In genomic region chr2:50888992-50889391, GRCm38 (mm10) we compare ENCODE assay signal across 26 mouse cellular contexts.
DNase-seq lines count a peak whose midpoint lies in the region; ATAC-seq and TF ChIP-seq lines count a peak whose summit lies in the region.
"Had no signal": no experiment of that assay in that cellular context is flagged by ENCODE, and none has a peak within 500 bp of the region (broad histone marks: within the 10 kb centered on the region; RNA-seq: fewer than 3 reads in every experiment).

No protein-coding gene starts in this region.

- H3K36me3 ChIP-seq in hindbrain, embryonic 16.5 days (ENCODE audit: control insufficient read depth, insufficient read depth, low read length) = no peaks in the 10 kb centered on the region
- H3K36me3 ChIP-seq in hindbrain, embryonic 10.5 days = no peaks in the 10 kb centered on the region
- no peaks in the 10 kb centered on the region for H3K36me3 ChIP-seq in embryonic facial prominence, embryonic 14.5 days (ENCODE audit: control insufficient read depth, insufficient read depth, low read length)
- H3K36me3 ChIP-seq in forebrain, postnatal 0 days (ENCODE audit: insufficient read depth) = no peaks in the 10 kb centered on the region
- H3K36me3 ChIP-seq in thymus, adult 2 months (ENCODE audit: control insufficient read depth, insufficient read depth, low read length) = no peaks in the 10 kb centered on the region
- H3K36me3 ChIP-seq: G1E; liver, embryonic 15.5 days had no signal

- no peaks in the 10 kb centered on the region; the same call in 1 of the 2 replicates for H3K4me1 ChIP-seq in hindbrain, embryonic 16.5 days (ENCODE audit: control insufficient read depth, insufficient read depth, low read depth, low read length)
- peaks cover 5% of the 10 kb centered on the region for H3K4me1 ChIP-seq in hindbrain, embryonic 10.5 days (replicated peaks)
- H3K4me1 ChIP-seq in embryonic facial prominence, embryonic 14.5 days (ENCODE audit: control insufficient read depth, insufficient read depth, low read length) = peaks cover 17% of the 10 kb centered on the region
- no peaks in the 10 kb centered on the region for H3K4me1 ChIP-seq in forebrain, postnatal 0 days (ENCODE audit: insufficient read depth)
- H3K4me1 ChIP-seq in thymus, adult 2 months (replicated peaks; ENCODE audit: control insufficient read depth, insufficient read depth, low read length) = no peaks in the 10 kb centered on the region; the same call in 1 of the 2 replicates
- H3K4me1 ChIP-seq: liver, embryonic 15.5 days had no signal

- no peak for TF ChIP-seq CTCF in brain, embryonic 14.5 days (IDR thresholded peaks at IDR 0.05; ENCODE audit: borderline replicate concordance, extremely low read depth, insufficient read depth, insufficient read length)
- TF ChIP-seq CTCF in forebrain, postnatal 0 days (IDR thresholded peaks at IDR 0.05; ENCODE audit: low read depth) = no peak
- no peak for TF ChIP-seq CTCF in thymus, adult 2 months (IDR thresholded peaks at IDR 0.05; ENCODE audit: borderline replicate concordance, control insufficient read depth, extremely low read depth, insufficient read depth, low read length, poor library complexity)

- no peak overlapping the region for H3K4me2 ChIP-seq in hindbrain, embryonic 16.5 days (ENCODE audit: low read length)
- no peak overlapping the region for H3K4me2 ChIP-seq in embryonic facial prominence, embryonic 14.5 days (ENCODE audit: low read depth, low read length)
- H3K4me2 ChIP-seq in forebrain, postnatal 0 days (ENCODE audit: low read depth) = no peak overlapping the region
- H3K4me2 ChIP-seq: liver, embryonic 15.5 days had no signal

- peak; percentile 42; the same call in 1 of the 2 replicates for ATAC-seq in hindbrain, embryonic 16.5 days
- ATAC-seq in embryonic facial prominence, embryonic 14.5 days (ENCODE audit: low read depth) = no peak
- ATAC-seq in forebrain, postnatal 0 days = peak; percentile 43; the same call in 1 of the 2 replicates
- ATAC-seq: inflammation-experienced regulatory T-cells, adult 6 months; Patski had no signal

- 51% methylated on average over 5 of the region's 5 CpGs for WGBS in hindbrain, embryonic 16.5 days
- WGBS in hindbrain, embryonic 10.5 days = 84% methylated on average over 5 of the region's 5 CpGs
- 42% methylated on average over 5 of the region's 5 CpGs for WGBS in embryonic facial prominence, embryonic 14.5 days
- 23% methylated on average over 5 of the region's 5 CpGs for WGBS in forebrain, postnatal 0 days
- 93% methylated on average over 5 of the region's 5 CpGs for WGBS in thymus, adult 2 months

- no peaks in the 10 kb centered on the region for H3K9me3 ChIP-seq in hindbrain, embryonic 16.5 days (ENCODE audit: control insufficient read depth, low read length)
- H3K9me3 ChIP-seq in hindbrain, embryonic 10.5 days = no peaks in the 10 kb centered on the region
- H3K9me3 ChIP-seq in embryonic facial prominence, embryonic 14.5 days (ENCODE audit: control insufficient read depth, low read length) = no peaks in the 10 kb centered on the region
- H3K9me3 ChIP-seq in forebrain, postnatal 0 days (ENCODE audit: low read length) = no peaks in the 10 kb centered on the region
- H3K9me3 ChIP-seq: liver, embryonic 15.5 days had no signal

- H3K27ac ChIP-seq in hindbrain, embryonic 16.5 days (ENCODE audit: low read depth, low read length) = no peak overlapping the region
- H3K27ac ChIP-seq in hindbrain, embryonic 10.5 days = no peak overlapping the region
- H3K27ac ChIP-seq in embryonic facial prominence, embryonic 14.5 days (replicated peaks; ENCODE audit: low read depth, low read length) = no peak overlapping the region
- H3K27ac ChIP-seq in forebrain, postnatal 0 days (ENCODE audit: low read depth, low read length) = no peak overlapping the region
- no peak overlapping the region for H3K27ac ChIP-seq in thymus, adult 2 months (ENCODE audit: control insufficient read depth, insufficient read depth, low read length)
- H3K27ac ChIP-seq: gastrocnemius, adult 2 months; left cerebral cortex, adult 2 months; liver, embryonic 15.5 days; macrophage had no signal

- no peak for DNase-seq in hindbrain, embryonic 10.5 days (ENCODE audit: low spot score)
- peak; percentile 88 for DNase-seq in brain, embryonic 14.5 days (ENCODE audit: low read depth)
- peak; percentile 29 for DNase-seq in embryonic facial prominence, embryonic 14.5 days (ENCODE audit: low spot score)
- DNase-seq in forebrain, postnatal 0 days = peak; percentile 31
- DNase-seq in lung, postnatal 25 days (ENCODE audit: low spot score) = no peak
- no peak for DNase-seq in spleen, postnatal 10 days (ENCODE audit: low spot score in 2 of 2)
- no peak for DNase-seq in thymus, adult 2 months
- DNase-seq: cerebellum, adult 18-20 months; cerebellum, postnatal 36 days; gastrocnemius, adult 2 months; heart, postnatal 4 days; kidney, adult 18-20 months; kidney, postnatal 4 days; layer of hippocampus, adult 9-11 months; liver; thymus, adult 18-20 months; thymus, postnatal 4 days had no signal

- TF ChIP-seq POLR2A in brain, embryonic 14.5 days (IDR thresholded peaks at IDR 0.05; ENCODE audit: borderline replicate concordance, extremely low read depth, insufficient read depth, insufficient read length, poor library complexity, severe bottlenecking) = no peak
- TF ChIP-seq POLR2A in thymus, adult 2 months (IDR thresholded peaks at IDR 0.05; ENCODE audit: control insufficient read depth, extremely low read depth, insufficient read depth, low read length, poor library complexity) = no peak

- H3K27me3 ChIP-seq in hindbrain, embryonic 16.5 days (replicated peaks; ENCODE audit: control insufficient read depth, insufficient read depth, low read length) = no peaks in the 10 kb centered on the region
- H3K27me3 ChIP-seq in hindbrain, embryonic 10.5 days (ENCODE audit: insufficient read depth, poor library complexity, severe bottlenecking) = no peaks in the 10 kb centered on the region; the same call in 1 of the 2 replicates
- no peaks in the 10 kb centered on the region for H3K27me3 ChIP-seq in embryonic facial prominence, embryonic 14.5 days (replicated peaks; ENCODE audit: control insufficient read depth, insufficient read depth, low read length)
- no peaks in the 10 kb centered on the region for H3K27me3 ChIP-seq in forebrain, postnatal 0 days (ENCODE audit: insufficient read depth, low read length)
- H3K27me3 ChIP-seq in thymus, adult 2 months (ENCODE audit: control insufficient read depth, insufficient read depth, low read length) = no peaks in the 10 kb centered on the region
- H3K27me3 ChIP-seq: CH12.LX; liver, embryonic 15.5 days; Patski had no signal

- no peak overlapping the region for H3K4me3 ChIP-seq in hindbrain, embryonic 16.5 days (ENCODE audit: low read length)
- H3K4me3 ChIP-seq in hindbrain, embryonic 10.5 days = no peak overlapping the region
- H3K4me3 ChIP-seq in embryonic facial prominence, embryonic 14.5 days (ENCODE audit: low read depth, low read length) = no peak overlapping the region
- no peak overlapping the region for H3K4me3 ChIP-seq in forebrain, postnatal 0 days (ENCODE audit: low read depth, low read length)
- H3K4me3 ChIP-seq in thymus, adult 2 months (ENCODE audit: control insufficient read depth, insufficient read depth, low read length) = no peak overlapping the region
- H3K4me3 ChIP-seq: gastrocnemius, adult 2 months; left cerebral cortex, adult 2 months; liver, embryonic 15.5 days; myocyte had no signal

- no peak overlapping the region for H3K9ac ChIP-seq in hindbrain, embryonic 16.5 days (ENCODE audit: low read depth, low read length)
- no peak overlapping the region for H3K9ac ChIP-seq in embryonic facial prominence, embryonic 14.5 days (ENCODE audit: low read depth, low read length)
- no peak overlapping the region for H3K9ac ChIP-seq in forebrain, postnatal 0 days
- H3K9ac ChIP-seq: liver, embryonic 15.5 days had no signal

Comparison
In these comparisons a context has a peak if more than half of its experiments do, and no peak if none do; other contexts are left out.
1. DNase-seq: peak in brain, embryonic 14.5 days (single experiment), embryonic facial prominence, embryonic 14.5 days (single experiment) and forebrain, postnatal 0 days (single experiment); none in hindbrain, embryonic 10.5 days (single experiment), lung, postnatal 25 days (single experiment), spleen, postnatal 10 days (0 of 2) and thymus, adult 2 months (single experiment).